In the genomic region with DNA sequence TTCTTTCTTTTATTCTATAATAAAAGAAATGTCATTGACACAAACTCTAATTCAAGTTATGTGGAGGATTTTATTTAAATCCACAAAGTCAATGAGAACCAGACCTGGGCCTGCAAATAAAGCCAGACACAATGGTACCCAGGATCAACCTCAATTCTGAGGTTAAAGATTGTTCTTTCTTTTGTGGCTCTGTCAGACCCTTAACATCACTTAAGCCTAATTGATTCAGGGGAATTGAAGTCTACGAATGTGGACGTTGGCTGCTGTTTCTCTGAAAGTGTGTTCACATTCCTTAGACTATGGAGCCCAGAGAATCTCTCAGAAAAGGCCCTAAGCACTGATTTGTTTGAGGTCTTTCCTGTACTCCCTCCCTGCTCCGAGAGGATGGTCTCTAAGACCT, we compare ENCODE assay signal across 29 mouse cellular contexts. TPM values are rescaled to one million over a fixed set of nuclear protein-coding genes. Genes with fewer than 3 reads are reported as not detected.
DNase-seq lines count a peak whose midpoint lies in the region; ATAC-seq and TF ChIP-seq lines count a peak whose summit lies in the region.
"Had no signal": no experiment of that assay in that cellular context is flagged by ENCODE, and none has a peak within 500 bp of the region (broad histone marks: within the 10 kb centered on the region; RNA-seq: fewer than 3 reads in every experiment).

No protein-coding gene starts in this region.

- H3K36me3 ChIP-seq in forebrain, embryonic 13.5 days (ENCODE audit: poor library complexity, severe bottlenecking) = no peaks in the 10 kb centered on the region
- H3K36me3 ChIP-seq in forebrain, embryonic 11.5 days (ENCODE audit: control insufficient read depth, insufficient read depth, low read length) = no peaks in the 10 kb centered on the region
- H3K36me3 ChIP-seq in forebrain, embryonic 16.5 days (ENCODE audit: control insufficient read depth, insufficient read depth) = no peaks in the 10 kb centered on the region
- no peaks in the 10 kb centered on the region for H3K36me3 ChIP-seq in forebrain, postnatal 0 days (ENCODE audit: insufficient read depth)
- H3K36me3 ChIP-seq in limb, embryonic 10.5 days = no peaks in the 10 kb centered on the region
- H3K36me3 ChIP-seq in liver, embryonic 11.5 days (ENCODE audit: control insufficient read depth, insufficient read depth, low read length) = no peaks in the 10 kb centered on the region
- H3K36me3 ChIP-seq: embryonic facial prominence, embryonic 13.5 days; G1E; heart, embryonic 10.5 days; heart, embryonic 13.5 days; hindbrain, embryonic 12.5 days; intestine, embryonic 15.5 days had no signal

- no peak overlapping the region for H3K4me2 ChIP-seq in forebrain, embryonic 13.5 days
- H3K4me2 ChIP-seq in forebrain, embryonic 11.5 days (ENCODE audit: low read depth, low read length, severe bottlenecking) = no peak overlapping the region
- no peak overlapping the region for H3K4me2 ChIP-seq in forebrain, embryonic 16.5 days (ENCODE audit: low read length)
- H3K4me2 ChIP-seq in forebrain, postnatal 0 days (ENCODE audit: low read depth) = no peak overlapping the region
- no peak overlapping the region for H3K4me2 ChIP-seq in liver, embryonic 11.5 days
- H3K4me2 ChIP-seq: embryonic facial prominence, embryonic 13.5 days; heart, embryonic 13.5 days; hindbrain, embryonic 12.5 days; intestine, embryonic 15.5 days had no signal

- 0 out of 2 replicates have a peak overlapping the region, but pooled peaks have one; percentile 6 for H3K27ac ChIP-seq in forebrain, embryonic 13.5 days
- H3K27ac ChIP-seq in forebrain, embryonic 11.5 days (ENCODE audit: low read depth, low read length) = no peak overlapping the region
- H3K27ac ChIP-seq in forebrain, embryonic 16.5 days (ENCODE audit: low read length) = no peak overlapping the region
- no peak overlapping the region for H3K27ac ChIP-seq in forebrain, postnatal 0 days (ENCODE audit: low read depth, low read length)
- no peak overlapping the region for H3K27ac ChIP-seq in limb, embryonic 10.5 days
- no peak overlapping the region for H3K27ac ChIP-seq in liver, embryonic 11.5 days (ENCODE audit: low read depth, low read length)
- H3K27ac ChIP-seq: embryonic facial prominence, embryonic 13.5 days; heart, adult 2 months; heart, embryonic 10.5 days; heart, embryonic 13.5 days; hindbrain, embryonic 12.5 days; intestine, embryonic 15.5 days had no signal

- 16% methylated on average over 3 of the region's 3 CpGs for WGBS in forebrain, embryonic 13.5 days
- 31% methylated on average over 3 of the region's 3 CpGs for WGBS in forebrain, embryonic 11.5 days
- 15% methylated on average over 3 of the region's 3 CpGs for WGBS in forebrain, embryonic 16.5 days
- WGBS in forebrain, postnatal 0 days = 20% methylated on average over 3 of the region's 3 CpGs
- WGBS in limb, embryonic 10.5 days = 72% methylated on average over 3 of the region's 3 CpGs
- WGBS in liver, embryonic 11.5 days = 65% methylated on average over 3 of the region's 3 CpGs

- no peaks in the 10 kb centered on the region for H3K9me3 ChIP-seq in forebrain, embryonic 13.5 days (replicated peaks)
- no peaks in the 10 kb centered on the region for H3K9me3 ChIP-seq in forebrain, embryonic 11.5 days (ENCODE audit: control insufficient read depth, low read length)
- H3K9me3 ChIP-seq in forebrain, embryonic 16.5 days (ENCODE audit: control insufficient read depth, low read length) = no peaks in the 10 kb centered on the region
- no peaks in the 10 kb centered on the region for H3K9me3 ChIP-seq in forebrain, postnatal 0 days (ENCODE audit: low read length)
- no peaks in the 10 kb centered on the region for H3K9me3 ChIP-seq in limb, embryonic 10.5 days (replicated peaks)
- H3K9me3 ChIP-seq in liver, embryonic 11.5 days (ENCODE audit: control insufficient read depth, low read length) = no peaks in the 10 kb centered on the region
- H3K9me3 ChIP-seq: heart, embryonic 10.5 days; heart, embryonic 13.5 days; hindbrain, embryonic 12.5 days; intestine, embryonic 15.5 days had no signal

- no peak for DNase-seq in forebrain, embryonic 11.5 days (ENCODE audit: low spot score)
- no peak for DNase-seq in forebrain, postnatal 0 days
- DNase-seq in Muller cell, postnatal 12 days (ENCODE audit: inconsistent ontology term) = peak; percentile 85
- DNase-seq in limb, embryonic 10.5 days (ENCODE audit: low spot score) = peak; percentile 20
- no peak for DNase-seq in heart, adult 18-20 months
- DNase-seq in liver, embryonic 11.5 days (ENCODE audit: low spot score) = no peak
- DNase-seq: adrenal gland, adult 2 months; adrenal gland, postnatal 14 days; B cell, adult 2 months; cerebellum, adult 9-11 months; gastrocnemius, postnatal 25 days; heart, adult 2 months; heart, postnatal 14 days; heart, postnatal 4 days; kidney, adult 11 months; kidney, adult 8-10 months had no signal

- no peak overlapping the region for H3K9ac ChIP-seq in forebrain, embryonic 13.5 days
- no peak overlapping the region for H3K9ac ChIP-seq in forebrain, embryonic 11.5 days (ENCODE audit: low read length)
- H3K9ac ChIP-seq in forebrain, embryonic 16.5 days (replicated peaks; ENCODE audit: low read depth, low read length) = no peak overlapping the region
- H3K9ac ChIP-seq in forebrain, postnatal 0 days = no peak overlapping the region
- no peak overlapping the region for H3K9ac ChIP-seq in liver, embryonic 11.5 days (ENCODE audit: low read depth, low read length)
- H3K9ac ChIP-seq: embryonic facial prominence, embryonic 13.5 days; heart, embryonic 13.5 days; hindbrain, embryonic 12.5 days; intestine, embryonic 15.5 days had no signal

- ATAC-seq in forebrain, embryonic 13.5 days = 0 out of 2 replicates have a peak, but pooled peaks have one; percentile 37
- ATAC-seq in forebrain, embryonic 11.5 days (replicated peaks; ENCODE audit: low FRiP score) = no peak
- peak; percentile 32; the same call in 1 of the 2 replicates for ATAC-seq in forebrain, embryonic 16.5 days
- ATAC-seq in forebrain, postnatal 0 days = no peak
- no peak for ATAC-seq in liver, embryonic 11.5 days (replicated peaks; ENCODE audit: low FRiP score)
- ATAC-seq: intestine, embryonic 15.5 days had no signal

- no peak for TF ChIP-seq CTCF in forebrain, postnatal 0 days (IDR thresholded peaks at IDR 0.05; ENCODE audit: low read depth)

- no peaks in the 10 kb centered on the region for H3K27me3 ChIP-seq in forebrain, embryonic 13.5 days
- no peaks in the 10 kb centered on the region for H3K27me3 ChIP-seq in forebrain, embryonic 11.5 days (ENCODE audit: control insufficient read depth, insufficient read depth, low read length)
- H3K27me3 ChIP-seq in forebrain, embryonic 16.5 days (replicated peaks; ENCODE audit: control insufficient read depth, insufficient read depth, low read length) = no peaks in the 10 kb centered on the region
- H3K27me3 ChIP-seq in forebrain, postnatal 0 days (ENCODE audit: insufficient read depth, low read length) = no peaks in the 10 kb centered on the region
- peaks cover 25% of the 10 kb centered on the region; the same call in 1 of the 2 replicates for H3K27me3 ChIP-seq in limb, embryonic 10.5 days (ENCODE audit: low read depth, poor library complexity, severe bottlenecking)
- H3K27me3 ChIP-seq in liver, embryonic 11.5 days (replicated peaks; ENCODE audit: control insufficient read depth, insufficient read depth, low read length) = no peaks in the 10 kb centered on the region
- H3K27me3 ChIP-seq: CH12.LX; embryonic facial prominence, embryonic 13.5 days; heart, embryonic 13.5 days; hindbrain, embryonic 12.5 days; intestine, embryonic 15.5 days had no signal

- no peak overlapping the region for H3K4me3 ChIP-seq in forebrain, embryonic 13.5 days
- no peak overlapping the region for H3K4me3 ChIP-seq in forebrain, embryonic 11.5 days (ENCODE audit: low read depth, low read length)
- H3K4me3 ChIP-seq in forebrain, embryonic 16.5 days (replicated peaks; ENCODE audit: low read length) = no peak overlapping the region
- no peak overlapping the region for H3K4me3 ChIP-seq in forebrain, postnatal 0 days (ENCODE audit: low read depth, low read length)
- H3K4me3 ChIP-seq in limb, embryonic 10.5 days = no peak overlapping the region
- H3K4me3 ChIP-seq in liver, embryonic 11.5 days (ENCODE audit: low read depth, low read length) = no peak overlapping the region
- H3K4me3 ChIP-seq: embryonic facial prominence, embryonic 13.5 days; heart, adult 2 months; heart, embryonic 10.5 days; heart, embryonic 13.5 days; hindbrain, embryonic 12.5 days; intestine, embryonic 15.5 days had no signal

- peaks cover 13% of the 10 kb centered on the region; the same call in 1 of the 2 replicates for H3K4me1 ChIP-seq in forebrain, embryonic 13.5 days
- H3K4me1 ChIP-seq in forebrain, embryonic 11.5 days (replicated peaks; ENCODE audit: control insufficient read depth, insufficient read depth, low read length) = no peaks in the 10 kb centered on the region
- peaks cover 5% of the 10 kb centered on the region; the same call in 1 of the 2 replicates for H3K4me1 ChIP-seq in forebrain, embryonic 16.5 days (replicated peaks; ENCODE audit: control insufficient read depth, insufficient read depth, low read length)
- no peaks in the 10 kb centered on the region for H3K4me1 ChIP-seq in forebrain, postnatal 0 days (ENCODE audit: insufficient read depth)
- peaks cover 9% of the 10 kb centered on the region for H3K4me1 ChIP-seq in limb, embryonic 10.5 days
- no peaks in the 10 kb centered on the region for H3K4me1 ChIP-seq in liver, embryonic 11.5 days (replicated peaks; ENCODE audit: control insufficient read depth, insufficient read depth, low read length)
- H3K4me1 ChIP-seq: heart, embryonic 10.5 days; heart, embryonic 13.5 days; hindbrain, embryonic 12.5 days; intestine, embryonic 15.5 days had no signal

RNA-seq across cellular contexts. Expression of a gene that starts 30.3 kb away (rescaled TPM):
- not detected in 2 replicates for polyA plus RNA-seq in forebrain, embryonic 13.5 days (2015; fragmentation: Nextera tagmentation; extraction: Ambion mirVana)
- not detected in 2 replicates for polyA plus RNA-seq in forebrain, embryonic 11.5 days (2014; fragmentation: Nextera tagmentation; extraction: Ambion mirVana)
- 0.35 TPM in 1 of 2 replicates, not detected in the other for polyA plus RNA-seq in forebrain, embryonic 16.5 days (2015; fragmentation: Nextera tagmentation; extraction: Ambion mirVana)
- total RNA-seq in forebrain, postnatal 0 days (2014; rRNA removed) = 0.77 TPM in 1 of 2 replicates, not detected in the other
- polyA plus RNA-seq in forebrain, postnatal 0 days (2015; fragmentation: Nextera tagmentation; extraction: Ambion mirVana) = 0.26 TPM in 1 of 2 replicates, not detected in the other
- polyA plus RNA-seq in limb, embryonic 10.5 days (2016; fragmentation: Nextera tagmentation; extraction: Ambion mirVana) = not detected in 2 replicates
- total RNA-seq in heart, adult 18-20 months (2021) = not detected
- polyA plus RNA-seq in liver, embryonic 11.5 days (2014; fragmentation: Nextera tagmentation; extraction: Ambion mirVana) = not detected in 2 replicates
- total RNA-seq: adrenal gland, adult 2 months; adrenal gland, postnatal 14 days; common myeloid progenitor, adult 5-6 weeks; G1E; gastrocnemius, adult 8-10 months; gastrocnemius, postnatal 25 days; heart, adult 2 months; heart, postnatal 14 days; heart, postnatal 4 days had no signal
- polyA plus RNA-seq: adrenal gland, adult 2 months; embryonic facial prominence, embryonic 13.5 days; gonadal fat pad, adult 2 months; heart, adult 2 months; heart, embryonic 10.5 days; heart, embryonic 13.5 days; heart, embryonic 16.5 days; intestine, embryonic 15.5 days had no signal

RNA-seq across cellular contexts. Expression of a gene that starts 37.9 kb away (rescaled TPM):
- 9.7 and 10.6 TPM in 2 replicates for polyA plus RNA-seq in forebrain, embryonic 13.5 days (2015; fragmentation: Nextera tagmentation; extraction: Ambion mirVana)
- polyA plus RNA-seq in forebrain, embryonic 11.5 days (2014; fragmentation: Nextera tagmentation; extraction: Ambion mirVana) = 14.3 and 14.4 TPM in 2 replicates
- 13.9 and 15.5 TPM in 2 replicates for polyA plus RNA-seq in forebrain, embryonic 16.5 days (2015; fragmentation: Nextera tagmentation; extraction: Ambion mirVana)
- total RNA-seq in forebrain, postnatal 0 days (2014; rRNA removed) = 20.1 and 23.7 TPM in 2 replicates
- polyA plus RNA-seq in forebrain, postnatal 0 days (2015; fragmentation: Nextera tagmentation; extraction: Ambion mirVana) = 9.2 and 10.4 TPM in 2 replicates
- 7.4 and 7.7 TPM in 2 replicates for polyA plus RNA-seq in limb, embryonic 10.5 days (2016; fragmentation: Nextera tagmentation; extraction: Ambion mirVana)
- total RNA-seq in heart, adult 18-20 months (2021) = 1 to 10 TPM; 6.0 to 6.7 TPM
- 9.6 and 10.1 TPM in 2 replicates for polyA plus RNA-seq in liver, embryonic 11.5 days (2014; fragmentation: Nextera tagmentation; extraction: Ambion mirVana)

Comparison
In these comparisons a context has a peak if more than half of its experiments do, and no peak if none do; other contexts are left out.
1. ATAC-seq: peak in forebrain, embryonic 13.5 days (single experiment) and forebrain, embryonic 16.5 days (single experiment); none in forebrain, embryonic 11.5 days (single experiment), forebrain, postnatal 0 days (single experiment) and liver, embryonic 11.5 days (single experiment).
2. DNase-seq: peak in Muller cell, postnatal 12 days (single experiment) and limb, embryonic 10.5 days (single experiment); none in forebrain, embryonic 11.5 days (single experiment), forebrain, postnatal 0 days (single experiment), heart, adult 18-20 months (0 of 2) and liver, embryonic 11.5 days (single experiment).